Mouse (Mus musculus): ENCODE results near the gene Agps.
A peak's percentile ranks its signal among the peaks of the same experiment; 100 is the strongest.
"Not testable (repeated sequence)": the region's sequence is repeated elsewhere in the genome, so short reads cannot be mapped to it uniquely, and the experiment has no call there.

The Agps gene

DNA sequence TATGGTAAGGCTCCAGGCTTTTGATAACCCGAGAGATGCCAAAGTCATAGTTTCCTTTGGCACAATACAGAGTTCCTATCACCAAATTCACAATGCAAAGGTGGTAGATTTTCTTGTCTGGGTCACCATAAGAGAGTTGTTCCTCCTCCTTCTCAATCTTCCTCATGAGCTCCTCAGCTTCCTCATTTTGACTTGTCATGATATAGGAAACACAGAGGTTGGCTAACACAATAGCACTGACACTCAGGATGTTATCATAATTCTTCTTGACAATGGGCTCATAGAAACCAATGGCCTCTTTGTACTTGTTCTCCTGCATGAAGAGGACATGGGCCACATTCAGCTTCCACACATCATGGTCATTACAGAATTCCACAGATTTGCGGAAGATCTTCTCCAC lies 104.7 kb downstream of the Agps start:
- not testable (repeated sequence) for DNase-seq

GRCm38 (mm10) chr2:75937520-75938116 lies 105.6 kb downstream of the Agps start:
- not testable (repeated sequence) for DNase-seq

DNA sequence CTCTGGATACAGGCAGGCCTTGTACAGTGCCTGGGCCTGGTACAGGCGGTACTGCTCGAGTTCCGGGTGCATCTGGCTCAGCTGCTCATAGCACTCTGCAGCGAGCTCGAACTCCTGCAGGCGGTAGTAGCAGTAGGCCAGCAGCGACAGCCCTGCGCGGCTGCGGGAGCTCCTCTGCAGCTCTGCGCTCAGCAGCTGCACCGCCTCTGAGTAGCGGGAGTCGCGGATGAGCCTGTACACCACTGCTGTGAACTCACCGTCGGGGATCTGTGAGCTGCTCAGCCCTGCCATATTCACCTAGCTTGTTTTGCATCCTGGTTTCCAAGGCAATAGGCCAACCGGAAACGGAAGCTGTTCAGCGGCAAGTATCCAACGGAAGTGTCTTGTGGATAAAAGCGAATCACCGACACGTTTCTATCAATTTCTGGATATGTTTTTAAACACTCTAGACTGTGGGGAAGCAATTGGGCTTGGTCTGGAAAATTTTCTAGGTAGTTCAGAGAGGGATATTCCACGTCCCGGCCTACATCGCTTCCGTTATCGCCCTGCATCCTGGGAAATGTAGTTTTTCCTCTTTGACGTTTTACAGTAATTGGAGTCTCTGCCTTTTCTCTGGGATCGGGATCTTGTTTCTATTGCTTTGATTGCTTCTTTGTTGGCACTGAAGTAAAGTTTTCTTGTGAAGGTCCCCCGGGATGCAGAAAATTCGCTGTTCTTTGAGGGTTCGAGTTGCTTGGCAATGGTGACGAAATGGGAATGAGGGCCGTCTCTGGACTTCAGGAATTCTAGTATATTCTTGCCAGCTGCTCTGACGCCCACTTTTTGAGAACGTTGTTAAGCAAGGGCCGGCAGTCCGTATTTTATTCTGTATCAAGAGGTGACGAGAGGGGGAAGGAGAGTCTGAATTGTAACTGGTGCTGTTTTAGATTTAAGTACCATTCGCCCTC lies 106.4 kb downstream of the Agps start, which contains the start of gene Ttc30b:
Gene Ttc30b (minus strand): TSS at position 469 of the 947 bp plus-strand sequence.
- DNase-seq: peak; percentile 46 to 58

DNA sequence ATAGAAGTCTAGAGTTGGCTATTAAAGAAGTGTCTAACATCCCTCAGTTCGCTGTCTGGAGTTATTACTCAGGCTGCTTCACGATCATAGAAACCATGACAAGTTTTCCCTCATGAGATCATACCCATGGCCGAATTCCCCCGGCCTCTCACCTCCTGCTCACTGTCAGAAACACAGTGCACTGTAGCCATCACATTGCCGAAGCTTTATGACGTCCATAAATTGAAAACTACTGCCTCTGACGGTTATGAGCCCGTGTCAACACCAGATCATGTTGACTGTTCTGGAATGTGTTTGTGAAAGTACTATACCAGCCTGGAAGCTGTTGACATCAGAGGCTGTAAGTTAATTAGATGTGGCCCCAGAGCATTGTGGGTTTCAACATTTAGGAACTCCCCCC lies 118.7 kb downstream of the Agps start:
- no peak for DNase-seq

GRCm38 (mm10) chr2:75953320-75953719 lies 121.3 kb downstream of the Agps start:
- DNase-seq: no peak

DNA sequence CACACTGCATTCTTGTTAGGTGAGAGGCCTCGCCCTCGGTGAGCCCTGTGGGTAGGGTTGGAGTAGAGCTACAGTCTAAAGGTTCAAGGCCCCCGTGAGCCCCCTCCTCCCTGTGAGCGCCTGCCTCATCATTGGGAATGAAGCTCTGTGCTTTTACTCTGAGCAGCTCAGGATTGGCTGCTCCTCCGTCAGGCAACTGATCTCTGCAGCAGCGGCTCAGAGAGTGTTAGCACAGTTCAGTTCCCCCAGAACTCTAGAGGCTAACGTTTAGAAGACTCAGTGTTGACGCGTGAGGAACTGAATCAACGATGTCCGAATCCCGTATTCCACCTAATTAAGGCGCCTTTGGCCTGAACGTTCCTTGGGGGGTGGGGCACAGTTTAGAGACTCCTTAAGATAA lies 123.7 kb downstream of the Agps start:
- no peak for DNase-seq

GRCm38 (mm10) chr2:75959183-75959849 lies 127.3 kb downstream of the Agps start:
- DNase-seq: no peak

- no peak for DNase-seq
These were observed 127.9 kb downstream of the Agps start for GRCm38 (mm10) chr2:75959850-75960365.

DNA sequence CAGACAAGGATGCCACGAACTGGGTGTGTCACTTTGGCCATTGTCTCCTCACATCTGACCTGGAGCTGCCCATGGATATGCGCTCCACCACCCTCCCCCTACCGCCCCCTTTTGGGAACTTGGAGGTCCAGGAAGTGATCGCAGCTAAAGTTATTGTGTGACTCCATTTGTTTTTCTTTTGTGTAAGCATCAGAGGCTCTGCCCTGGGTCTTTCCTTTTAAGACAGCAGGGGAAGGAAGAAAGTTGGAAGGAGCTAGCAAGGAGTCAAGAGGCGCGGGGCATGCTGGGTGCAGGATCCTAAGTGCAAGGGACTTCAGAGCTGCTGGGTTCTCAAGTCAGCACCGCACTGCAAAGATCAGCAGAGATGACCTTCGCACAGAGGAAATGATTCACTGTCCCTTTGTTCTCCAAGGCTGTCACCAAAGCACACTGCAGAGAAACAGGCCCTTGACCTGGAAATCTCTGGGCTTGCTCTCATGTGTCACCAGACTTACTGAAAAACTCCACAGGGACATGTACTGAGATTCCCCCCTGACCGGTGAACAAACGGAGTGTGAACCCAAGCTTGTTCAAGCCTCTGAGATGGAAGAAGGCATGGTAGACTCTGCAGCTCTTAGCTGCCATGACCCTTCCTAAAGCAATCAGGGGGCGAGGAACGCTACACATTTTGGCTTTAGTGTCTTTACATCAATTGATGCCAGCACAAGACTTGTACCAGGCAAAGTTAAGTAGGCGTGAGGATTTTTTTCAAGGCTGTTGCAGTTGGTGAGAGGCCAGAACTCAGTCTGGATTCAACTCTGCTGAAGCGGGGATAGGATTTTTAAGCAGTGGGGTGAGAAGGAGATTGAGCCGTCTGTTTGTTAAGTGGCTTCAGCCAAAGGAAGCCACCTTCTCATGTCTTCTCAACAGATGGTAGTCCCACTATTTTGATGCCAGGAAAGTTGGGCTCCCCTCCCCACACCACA lies 128.7 kb downstream of the Agps start:
- no peak for DNase-seq

DNA sequence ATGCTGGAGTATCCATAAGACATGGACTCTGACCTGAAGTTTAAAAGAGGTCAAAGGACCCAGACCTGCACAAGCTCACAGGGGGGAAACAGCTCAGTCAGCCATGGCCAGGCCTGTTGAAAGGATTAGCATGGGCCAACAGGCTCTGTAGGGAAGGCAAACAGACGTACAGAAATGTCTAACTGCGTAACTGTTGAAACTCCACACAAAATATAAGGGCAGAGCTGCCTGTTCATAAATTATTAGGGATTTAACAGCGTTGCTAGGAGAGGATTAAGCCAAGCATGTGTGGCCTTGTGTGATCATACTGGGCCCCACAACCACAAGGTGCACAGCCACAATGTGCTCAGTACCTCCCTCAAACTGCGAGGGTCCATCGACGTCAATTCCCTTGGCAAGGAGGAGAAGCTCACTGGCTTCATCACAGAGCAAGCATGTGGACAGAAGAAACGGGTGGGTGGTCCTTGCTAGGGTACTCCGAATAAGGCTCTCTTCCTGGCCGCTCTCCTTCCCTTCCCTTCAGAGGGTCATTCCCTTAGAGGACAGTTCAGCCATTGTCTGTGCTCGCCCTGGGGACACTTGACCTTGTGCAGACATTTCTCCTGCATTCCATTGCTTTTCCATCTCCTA lies 131.3 kb downstream of the Agps start:
- no peak for DNase-seq

DNA sequence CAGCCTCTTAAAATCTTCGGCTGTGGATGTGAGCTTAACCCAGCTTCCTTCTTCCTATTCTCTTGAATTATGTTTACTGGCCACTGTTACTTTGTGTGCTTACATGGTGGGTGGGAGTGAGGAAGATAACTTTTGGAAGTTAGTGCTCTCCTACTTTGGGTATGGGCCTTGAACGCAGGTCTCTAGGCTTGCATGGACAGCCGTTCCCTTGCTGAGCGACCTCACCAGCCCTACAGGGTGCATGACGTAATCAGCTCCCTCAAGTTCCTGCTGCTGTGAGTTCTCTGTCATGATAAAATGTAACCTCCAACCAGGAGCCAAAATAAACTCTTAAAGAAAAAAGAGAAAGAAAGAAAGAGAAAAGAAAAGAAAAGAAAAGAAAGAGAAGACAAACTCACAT lies 132.1 kb downstream of the Agps start:
- DNase-seq: no peak

- peak in 1 of 2 experiments; percentile 9 for DNase-seq
These were observed 132.5 kb downstream of the Agps start for GRCm38 (mm10) chr2:75964512-75964911.

DNA sequence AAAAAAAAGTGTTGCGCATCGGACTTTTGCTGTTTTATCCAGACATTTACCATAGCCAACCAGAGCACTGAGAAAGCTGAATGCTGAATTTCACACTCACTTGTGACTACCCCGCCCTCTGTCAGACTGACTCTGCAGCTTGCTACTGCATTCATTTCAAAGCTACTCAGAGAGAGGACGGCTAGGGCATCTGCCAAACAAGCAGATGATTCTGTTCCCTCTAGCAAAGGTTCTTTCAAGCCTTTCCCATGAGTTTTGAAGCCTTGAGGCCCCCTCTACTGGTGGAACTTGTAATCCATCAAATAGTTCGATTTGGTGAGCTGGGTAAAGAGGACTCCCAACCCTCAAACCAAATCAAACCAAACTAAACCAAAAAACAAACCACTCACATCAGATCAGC lies 133.0 kb downstream of the Agps start:
- DNase-seq: peak in 1 of 2 experiments; percentile 21

- no peak for DNase-seq
These were observed 142.2 kb downstream of the Agps start for GRCm38 (mm10) chr2:75974131-75974530.

DNA sequence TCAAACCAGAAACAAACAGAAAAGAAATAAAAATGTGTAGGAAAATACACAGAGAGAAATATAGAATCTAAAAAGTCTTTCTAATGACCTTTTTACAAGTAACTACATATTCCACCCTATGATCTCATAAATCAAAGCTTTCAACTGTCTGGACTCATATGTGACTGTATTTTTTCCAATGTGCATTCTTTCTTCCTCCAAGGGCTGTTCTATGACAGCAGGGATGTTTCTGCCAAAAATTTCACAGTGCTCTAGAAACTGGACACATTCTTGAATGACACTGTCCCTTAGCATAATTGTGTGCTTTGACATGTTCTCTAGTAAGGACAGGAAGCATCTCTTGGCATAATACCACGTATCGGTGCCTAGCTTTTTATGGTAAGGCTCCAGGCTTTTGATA lies 144.1 kb downstream of the Agps start:
- not testable (repeated sequence) for DNase-seq

- DNase-seq: not testable (repeated sequence)
These were observed 145.9 kb downstream of the Agps start, which contains the start of gene Ttc30a2 for GRCm38 (mm10) chr2:75977752-75978368. Gene Ttc30a2, minus strand, starts transcription at chr2:75978170.
